Mouse (Mus musculus) kidney, adult 11 months (tissue): Measurements from ENCODE around the gene Rbfox3.

Source experiments
- DNase-seq: peaks from one replicate; pipeline ENCODE4 v3.0.0; 2022

Gene Rbfox3

GRCm38 (mm10) chr11:118460280-118460679, 451.1 kb downstream of the Rbfox3 start:
- no peak for DNase-seq

DNA sequence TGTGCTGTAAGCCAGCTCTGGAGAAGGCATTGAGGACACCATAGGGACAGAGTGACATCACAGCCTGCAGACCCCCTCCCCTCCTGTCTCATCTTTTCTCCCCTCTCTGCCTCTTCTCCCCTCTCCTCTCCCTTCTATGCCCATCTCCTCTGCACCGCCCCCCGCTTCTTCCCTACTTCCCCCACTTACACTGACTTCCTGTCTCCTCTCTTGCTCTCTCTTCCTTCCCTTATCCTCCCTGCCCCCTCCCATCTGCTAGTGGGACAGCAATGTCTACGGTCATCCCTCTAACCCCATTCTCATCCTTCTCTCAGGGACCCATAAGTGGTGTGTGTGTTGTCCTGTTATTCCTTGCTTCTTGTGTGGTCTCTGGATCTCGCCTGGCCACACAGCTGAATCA, 451.9 kb downstream of the Rbfox3 start:
- DNase-seq, result no peak

DNA sequence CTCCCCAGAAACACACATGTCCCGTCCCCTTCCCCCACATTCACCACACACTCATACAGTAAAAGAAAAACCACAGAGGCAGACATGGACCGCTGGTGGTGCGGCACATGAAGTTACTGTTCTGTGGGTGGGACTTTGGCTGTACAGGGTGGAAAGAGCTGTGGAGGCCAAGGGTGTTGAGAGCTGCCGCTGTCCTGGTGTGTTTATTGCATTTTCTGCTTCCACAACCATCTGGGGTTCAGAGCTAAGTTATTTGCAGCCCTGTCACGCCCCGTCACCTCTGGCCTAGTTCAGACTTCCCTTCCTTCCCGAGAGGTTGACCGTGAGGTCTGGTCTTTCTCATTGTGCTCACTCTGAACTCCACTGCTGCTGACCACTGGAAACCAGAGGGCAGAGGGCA, 452.3 kb downstream of the Rbfox3 start:
- peak; percentile 75 for DNase-seq

DNA sequence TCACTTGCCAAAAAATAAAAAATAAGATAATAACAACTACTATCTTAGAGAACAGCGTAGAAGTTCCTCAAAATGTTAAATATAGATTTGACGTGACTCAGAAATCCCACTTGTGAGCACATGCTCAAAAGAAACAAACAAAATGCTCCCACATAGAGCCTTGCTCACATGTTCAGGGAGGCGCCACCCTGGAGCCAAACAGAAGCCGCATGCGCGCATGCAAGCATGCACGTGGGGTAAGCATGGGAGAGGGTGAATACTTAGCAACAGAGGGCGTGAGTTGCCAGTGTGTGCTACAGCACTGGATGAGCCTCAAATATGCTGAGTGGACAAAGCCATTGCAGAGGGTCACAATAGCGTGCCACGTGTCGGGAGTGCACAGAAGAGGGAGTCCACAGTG, 454.5 kb downstream of the Rbfox3 start:
- no peak for DNase-seq

DNA sequence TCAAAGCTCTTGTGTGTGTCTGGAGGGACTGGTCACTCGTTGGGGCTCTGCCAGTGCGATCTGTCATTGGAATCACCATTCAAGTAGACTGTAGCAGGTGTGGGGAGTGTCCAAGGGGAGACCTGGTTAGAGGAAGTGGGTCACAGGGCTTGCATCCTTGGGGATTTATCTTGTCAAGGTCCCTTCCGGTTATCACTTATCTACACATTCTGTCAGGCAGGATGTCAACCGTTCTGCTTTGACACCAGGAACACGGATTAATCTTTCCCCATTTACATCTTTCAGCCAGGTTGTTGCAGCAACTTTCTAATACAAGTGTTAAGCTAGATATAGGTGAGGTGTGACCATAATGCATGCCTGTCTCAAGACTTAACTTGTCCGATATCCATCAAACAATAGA, 455.6 kb downstream of the Rbfox3 start:
- no peak for DNase-seq

- DNase-seq, result no peak
Measured at GRCm38 (mm10) chr11:118453886-118454671, 457.3 kb downstream of the Rbfox3 start.

DNA sequence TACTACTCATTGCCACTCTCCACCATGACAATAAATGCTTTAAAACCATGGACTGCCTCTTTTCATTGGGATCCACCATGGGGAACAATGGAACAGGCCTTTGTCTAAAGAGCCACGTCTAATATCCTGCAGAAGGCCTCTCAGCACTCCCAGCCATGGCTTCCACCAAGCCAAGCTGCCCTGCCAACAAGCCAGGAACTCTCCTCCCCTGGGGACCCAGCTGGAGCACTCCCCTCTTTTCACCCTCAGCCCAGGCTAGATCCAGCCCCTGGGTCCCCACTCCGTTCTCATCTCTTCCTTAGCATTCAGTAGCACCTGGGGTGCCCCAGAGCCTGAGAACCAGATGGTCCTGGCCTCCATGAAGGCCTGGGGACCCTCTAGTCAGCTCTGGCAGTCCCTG, 458.4 kb downstream of the Rbfox3 start:
- DNase-seq, result no peak

- no peak for DNase-seq
Measured at GRCm38 (mm10) chr11:118451211-118451610, 460.2 kb downstream of the Rbfox3 start.

- DNase-seq, result no peak
Measured at GRCm38 (mm10) chr11:118448385-118448784, 463.0 kb downstream of the Rbfox3 start.

GRCm38 (mm10) chr11:118447346-118447745, 464.1 kb downstream of the Rbfox3 start:
- no peak for DNase-seq

DNA sequence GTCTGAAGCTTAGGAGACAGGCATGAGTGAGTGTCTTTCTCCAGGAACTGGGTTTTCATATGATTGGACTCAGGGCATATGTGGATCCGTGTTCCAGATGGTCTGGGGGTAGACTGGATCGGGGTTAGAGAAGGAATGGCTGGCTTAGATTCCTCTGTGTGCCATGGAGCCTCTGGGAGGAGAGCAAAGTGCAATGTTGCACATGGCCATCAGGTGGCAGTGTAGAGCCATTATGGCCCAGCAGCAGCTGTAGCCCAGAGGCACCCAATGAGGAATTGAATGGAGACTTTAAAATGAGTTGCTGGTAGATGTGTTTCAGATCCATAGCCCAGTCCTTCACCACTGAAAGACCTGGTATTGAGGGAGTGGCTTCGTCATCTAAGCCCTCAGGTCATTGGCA, 465.6 kb downstream of the Rbfox3 start:
- no peak for DNase-seq

GRCm38 (mm10) chr11:118443201-118443970, 468.0 kb downstream of the Rbfox3 start:
- no peak for DNase-seq

DNA sequence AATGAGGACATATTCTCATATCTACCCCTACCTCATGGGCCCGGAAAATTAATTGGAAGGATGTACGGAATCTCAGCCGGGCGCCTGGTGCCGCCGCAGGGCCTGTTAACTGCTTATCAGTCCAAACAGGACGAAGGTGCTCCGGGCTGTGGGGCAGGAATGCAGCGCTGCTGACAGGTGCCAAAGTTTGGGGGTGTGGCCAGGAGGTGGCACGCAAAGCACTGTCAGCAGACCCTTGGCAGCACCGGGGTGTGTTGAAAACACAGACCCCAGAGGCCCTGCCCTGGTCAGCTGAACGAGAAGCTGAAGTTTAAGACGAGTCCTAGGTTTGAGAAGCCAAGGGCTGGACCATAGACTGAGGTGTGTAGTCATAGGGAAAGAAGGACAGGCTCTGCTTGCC, 468.7 kb downstream of the Rbfox3 start:
- no peak for DNase-seq
